Mouse (Mus musculus): Measurements from ENCODE around the gene Adarb1. TPM values are rescaled to one million over a fixed set of nuclear protein-coding genes. Genes with fewer than 3 reads are reported as not detected.

Gene Adarb1
- polyA plus RNA-seq, 1 experiment: 5.5 TPM

- no peak for DNase-seq
- H3K4me3 ChIP-seq (ENCODE audit: control insufficient read depth, insufficient read depth, low read length): no peak overlapping the region
- H3K27ac ChIP-seq (ENCODE audit: control insufficient read depth, insufficient read depth, low read length): no peak overlapping the region
- no peaks in the 10 kb centered on the region for H3K27me3 ChIP-seq (ENCODE audit: control insufficient read depth, insufficient read depth, low read length)
- H3K36me3 ChIP-seq (ENCODE audit: control insufficient read depth, insufficient read depth, low read length): no peaks in the 10 kb centered on the region
- no peak for TF ChIP-seq POLR2A (IDR thresholded peaks at IDR 0.05; ENCODE audit: control insufficient read depth, extremely low read depth, insufficient read depth, low read length, poor library complexity)
- no peak for TF ChIP-seq CTCF (IDR thresholded peaks at IDR 0.05; ENCODE audit: borderline replicate concordance, control insufficient read depth, extremely low read depth, insufficient read depth, low read length, poor library complexity)
- H3K4me1 ChIP-seq (replicated peaks; ENCODE audit: control insufficient read depth, insufficient read depth, low read length): no peaks in the 10 kb centered on the region
- WGBS: 81% methylated on average over 2 of the region's 2 CpGs
Measured at GRCm38 (mm10) chr10:77381191-77381590, 36.9 kb downstream of the Adarb1 start.

- Histone ChIP-seq H3K4me1 (replicated peaks; ENCODE audit: control insufficient read depth, insufficient read depth, low read length) (no peaks in the 10 kb centered on the region), H3K27ac (ENCODE audit: control insufficient read depth, insufficient read depth, low read length) (no peak overlapping the region), H3K27me3 (ENCODE audit: control insufficient read depth, insufficient read depth, low read length) (no peaks in the 10 kb centered on the region), H3K36me3 (ENCODE audit: control insufficient read depth, insufficient read depth, low read length) (no peaks in the 10 kb centered on the region), H3K4me3 (ENCODE audit: control insufficient read depth, insufficient read depth, low read length) (no peak overlapping the region)
- no peak for DNase-seq
- WGBS: 89% methylated on average over 6 of the region's 6 CpGs
- TF ChIP-seq CTCF (IDR thresholded peaks at IDR 0.05; ENCODE audit: borderline replicate concordance, control insufficient read depth, extremely low read depth, insufficient read depth, low read length, poor library complexity) (no peak), POLR2A (IDR thresholded peaks at IDR 0.05; ENCODE audit: control insufficient read depth, extremely low read depth, insufficient read depth, low read length, poor library complexity) (no peak)
Measured at GRCm38 (mm10) chr10:77380716-77381115, 37.4 kb downstream of the Adarb1 start.

GRCm38 (mm10) chr10:77379199-77379598 lies 38.9 kb downstream of the Adarb1 start:
- no peaks in the 10 kb centered on the region for H3K4me1 ChIP-seq (replicated peaks; ENCODE audit: control insufficient read depth, insufficient read depth, low read length)
- WGBS: 99% methylated on average over 4 of the region's 4 CpGs

GRCm38 (mm10) chr10:77376056-77376455 lies 42.0 kb downstream of the Adarb1 start:
- Histone ChIP-seq H3K27ac (ENCODE audit: control insufficient read depth, insufficient read depth, low read length) (no peak overlapping the region), H3K4me1 (replicated peaks; ENCODE audit: control insufficient read depth, insufficient read depth, low read length) (no peaks in the 10 kb centered on the region; the same call in 1 of the 2 replicates), H3K36me3 (ENCODE audit: control insufficient read depth, insufficient read depth, low read length) (no peaks in the 10 kb centered on the region), H3K4me3 (ENCODE audit: control insufficient read depth, insufficient read depth, low read length) (no peak overlapping the region), H3K27me3 (ENCODE audit: control insufficient read depth, insufficient read depth, low read length) (no peaks in the 10 kb centered on the region)
- no peak for DNase-seq
- TF ChIP-seq POLR2A (IDR thresholded peaks at IDR 0.05; ENCODE audit: control insufficient read depth, extremely low read depth, insufficient read depth, low read length, poor library complexity) (no peak), CTCF (IDR thresholded peaks at IDR 0.05; ENCODE audit: borderline replicate concordance, control insufficient read depth, extremely low read depth, insufficient read depth, low read length, poor library complexity) (no peak)
- 100% methylated on average over 1 of the region's 1 CpGs for WGBS

More at GRCm38 (mm10) chr10:77379199-77379598, 38.9 kb downstream of the Adarb1 start:
- Histone ChIP-seq H3K27ac (ENCODE audit: control insufficient read depth, insufficient read depth, low read length) (no peak overlapping the region), H3K4me3 (ENCODE audit: control insufficient read depth, insufficient read depth, low read length) (no peak overlapping the region), H3K36me3 (ENCODE audit: control insufficient read depth, insufficient read depth, low read length) (no peaks in the 10 kb centered on the region), H3K27me3 (ENCODE audit: control insufficient read depth, insufficient read depth, low read length) (no peaks in the 10 kb centered on the region)
- no peak for TF ChIP-seq POLR2A (IDR thresholded peaks at IDR 0.05; ENCODE audit: control insufficient read depth, extremely low read depth, insufficient read depth, low read length, poor library complexity)
- DNase-seq: no peak

GRCm38 (mm10) chr10:77374948-77375347 lies 43.1 kb downstream of the Adarb1 start:
- Histone ChIP-seq H3K27me3 (ENCODE audit: control insufficient read depth, insufficient read depth, low read length) (no peaks in the 10 kb centered on the region), H3K4me1 (replicated peaks; ENCODE audit: control insufficient read depth, insufficient read depth, low read length) (no peaks in the 10 kb centered on the region; the same call in 1 of the 2 replicates), H3K36me3 (ENCODE audit: control insufficient read depth, insufficient read depth, low read length) (no peaks in the 10 kb centered on the region), H3K27ac (ENCODE audit: control insufficient read depth, insufficient read depth, low read length) (no peak overlapping the region), H3K4me3 (ENCODE audit: control insufficient read depth, insufficient read depth, low read length) (no peak overlapping the region)
- TF ChIP-seq POLR2A (IDR thresholded peaks at IDR 0.05; ENCODE audit: control insufficient read depth, extremely low read depth, insufficient read depth, low read length, poor library complexity): no peak
- TF ChIP-seq CTCF (IDR thresholded peaks at IDR 0.05; ENCODE audit: borderline replicate concordance, control insufficient read depth, extremely low read depth, insufficient read depth, low read length, poor library complexity): no peak
- DNase-seq: no peak
- WGBS: 97% methylated on average over 1 of the region's 1 CpGs

GRCm38 (mm10) chr10:77374407-77374806 lies 43.7 kb downstream of the Adarb1 start:
- TF ChIP-seq CTCF (IDR thresholded peaks at IDR 0.05; ENCODE audit: borderline replicate concordance, control insufficient read depth, extremely low read depth, insufficient read depth, low read length, poor library complexity) (no peak), POLR2A (IDR thresholded peaks at IDR 0.05; ENCODE audit: control insufficient read depth, extremely low read depth, insufficient read depth, low read length, poor library complexity) (no peak)
- Histone ChIP-seq H3K27ac (ENCODE audit: control insufficient read depth, insufficient read depth, low read length) (no peak overlapping the region), H3K4me1 (replicated peaks; ENCODE audit: control insufficient read depth, insufficient read depth, low read length) (no peaks in the 10 kb centered on the region; the same call in 1 of the 2 replicates), H3K4me3 (ENCODE audit: control insufficient read depth, insufficient read depth, low read length) (no peak overlapping the region), H3K27me3 (ENCODE audit: control insufficient read depth, insufficient read depth, low read length) (no peaks in the 10 kb centered on the region), H3K36me3 (ENCODE audit: control insufficient read depth, insufficient read depth, low read length) (no peaks in the 10 kb centered on the region)
- 90% methylated on average over 5 of the region's 5 CpGs for WGBS
- no peak for DNase-seq

- no peaks in the 10 kb centered on the region for H3K36me3 ChIP-seq (ENCODE audit: control insufficient read depth, insufficient read depth, low read length)
- peaks cover 4% of the 10 kb centered on the region for H3K4me1 ChIP-seq (replicated peaks; ENCODE audit: control insufficient read depth, insufficient read depth, low read length)
- DNase-seq: no peak
- no peaks in the 10 kb centered on the region for H3K27me3 ChIP-seq (ENCODE audit: control insufficient read depth, insufficient read depth, low read length)
- no peak overlapping the region for H3K4me3 ChIP-seq (ENCODE audit: control insufficient read depth, insufficient read depth, low read length)
- no peak overlapping the region for H3K27ac ChIP-seq (ENCODE audit: control insufficient read depth, insufficient read depth, low read length)
- 92% methylated on average over 5 of the region's 5 CpGs for WGBS
- no peak for TF ChIP-seq POLR2A (IDR thresholded peaks at IDR 0.05; ENCODE audit: control insufficient read depth, extremely low read depth, insufficient read depth, low read length, poor library complexity)
Measured at GRCm38 (mm10) chr10:77370129-77370528, 47.9 kb downstream of the Adarb1 start.
